Mouse (Mus musculus): ENCODE results near the gene Cenpk.

DNA sequence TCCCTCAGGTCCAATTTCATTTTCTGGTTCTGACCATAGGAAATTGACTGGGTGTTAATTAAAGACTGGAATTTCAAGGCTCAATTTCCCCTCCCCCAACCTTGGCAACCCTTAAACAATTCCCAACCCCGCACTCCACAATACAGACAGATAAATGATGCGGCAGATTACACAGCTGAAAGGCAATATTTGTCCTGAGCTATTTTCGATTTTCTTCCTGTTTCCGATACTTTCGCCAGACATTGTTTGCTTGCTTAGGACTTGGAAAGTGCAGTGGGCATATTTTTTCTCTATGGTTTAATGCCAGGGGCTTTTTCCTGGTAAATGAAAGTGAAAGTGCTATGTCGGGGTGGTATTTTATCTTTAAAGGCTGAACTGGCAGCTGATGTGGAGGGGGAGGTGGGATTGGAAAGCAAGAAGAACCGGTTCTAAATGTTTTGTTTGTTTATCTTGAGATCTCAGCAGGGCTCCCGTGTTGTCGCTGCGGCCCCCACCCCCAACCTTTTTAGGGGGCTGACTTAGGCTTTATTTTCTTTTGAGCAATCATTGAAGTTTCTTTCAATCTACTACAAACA, 57.4 kb downstream of the Cenpk start:
- no peak for TF ChIP-seq POLR2A (IDR thresholded peaks at IDR 0.05; ENCODE audit: borderline replicate concordance, extremely low read depth, insufficient read depth, insufficient read length, poor library complexity, severe bottlenecking)
- TF ChIP-seq CTCF (IDR thresholded peaks at IDR 0.05; ENCODE audit: borderline replicate concordance, extremely low read depth, insufficient read depth, insufficient read length) = no peak
